Mouse (Mus musculus): ENCODE measurements around the gene Chrdl1. TPM values are rescaled to one million over a fixed set of nuclear protein-coding genes. Genes with fewer than 3 reads are reported as not detected.

Gene Chrdl1
- total RNA-seq (2021) = 10 to 100 TPM; 16.2 to 18.9 TPM

DNA sequence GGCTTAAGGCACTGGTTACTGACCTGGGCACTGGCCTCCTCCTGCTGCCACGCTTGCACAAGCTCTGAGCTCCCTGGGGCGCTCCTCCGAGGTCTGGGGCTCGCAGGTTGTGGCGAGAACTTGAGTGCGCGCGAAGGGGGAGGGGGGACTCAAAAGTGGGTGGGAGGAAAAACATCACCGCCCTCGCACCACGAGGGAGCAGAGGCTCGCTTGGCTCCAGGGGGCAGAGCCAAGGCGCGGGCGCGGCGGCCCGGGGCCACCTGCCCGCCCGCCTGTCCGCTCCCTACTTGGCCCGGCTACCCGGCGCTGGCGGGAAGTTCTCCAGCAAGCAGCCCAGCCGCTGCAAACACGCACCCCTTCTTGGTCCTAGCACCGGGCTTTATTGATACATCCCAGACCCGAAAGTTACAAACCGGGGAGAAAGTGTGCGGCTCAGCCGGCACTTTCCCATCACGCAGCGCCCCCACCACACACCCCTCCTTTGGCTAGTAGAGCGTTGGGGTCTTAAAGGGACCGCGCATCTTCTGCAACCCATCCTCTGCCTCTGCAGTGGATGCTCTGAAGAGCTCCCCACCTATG, at the start of gene Chrdl1:
Gene Chrdl1 (minus strand): TSS at position 472 of the 579 bp plus-strand sequence.
- DNase-seq (ENCODE audit: low spot score in 2 of 2) = no peak

DNA sequence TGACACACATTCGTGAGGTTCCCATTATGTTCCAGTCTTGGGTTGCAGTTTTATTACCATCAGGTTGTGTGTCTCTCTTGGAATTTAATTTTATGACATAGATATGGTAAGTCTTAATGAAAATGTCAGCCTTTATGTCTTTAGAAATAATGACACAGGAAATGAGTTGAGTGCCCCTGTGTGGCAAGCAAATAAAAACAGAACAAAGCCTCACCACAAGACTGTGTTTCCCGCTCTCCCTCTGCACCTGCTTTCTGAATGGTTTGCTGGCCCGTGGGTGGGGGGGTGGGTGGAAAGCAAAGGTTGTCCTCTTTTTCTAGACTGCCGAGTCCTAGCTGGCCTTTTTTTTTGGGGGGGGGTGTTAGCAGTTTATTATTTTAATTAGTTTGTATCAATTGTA, 48.6 kb upstream of the Chrdl1 start:
- intact Hi-C loops (cut with DNase I) = loop anchor here (10.0 kb wide), 1 partner anchor 168 kb away; no protein-coding TSS in a partner anchor
- DNase-seq (ENCODE audit: low spot score in 2 of 2) = no peak

More for the DNA sequence above, at the start of gene Chrdl1:
- intact Hi-C loops (cut with DNase I) = no loop called here

DNA sequence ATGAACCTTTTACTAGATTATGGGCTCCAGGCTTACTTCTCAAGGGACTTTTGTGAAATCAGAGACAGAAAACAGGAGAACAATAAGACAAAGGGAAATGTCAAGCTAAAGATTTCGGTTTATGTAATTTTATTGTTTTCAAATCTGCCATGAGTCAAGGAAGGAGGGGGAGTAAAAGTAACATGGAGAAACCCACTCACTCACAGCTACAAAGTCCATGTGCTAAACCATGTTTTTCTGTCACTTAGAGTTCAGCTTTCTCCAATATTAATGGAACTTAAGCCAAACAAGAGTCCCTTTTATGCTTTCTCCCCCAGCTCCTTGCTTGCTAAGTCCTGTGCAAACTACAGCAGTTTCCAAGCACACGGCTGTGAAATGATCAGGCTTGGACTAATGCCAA, 10.5 kb upstream of the Chrdl1 start:
- intact Hi-C loops (cut with DNase I) = no loop called here
- no peak for DNase-seq (ENCODE audit: low spot score in 2 of 2)

DNA sequence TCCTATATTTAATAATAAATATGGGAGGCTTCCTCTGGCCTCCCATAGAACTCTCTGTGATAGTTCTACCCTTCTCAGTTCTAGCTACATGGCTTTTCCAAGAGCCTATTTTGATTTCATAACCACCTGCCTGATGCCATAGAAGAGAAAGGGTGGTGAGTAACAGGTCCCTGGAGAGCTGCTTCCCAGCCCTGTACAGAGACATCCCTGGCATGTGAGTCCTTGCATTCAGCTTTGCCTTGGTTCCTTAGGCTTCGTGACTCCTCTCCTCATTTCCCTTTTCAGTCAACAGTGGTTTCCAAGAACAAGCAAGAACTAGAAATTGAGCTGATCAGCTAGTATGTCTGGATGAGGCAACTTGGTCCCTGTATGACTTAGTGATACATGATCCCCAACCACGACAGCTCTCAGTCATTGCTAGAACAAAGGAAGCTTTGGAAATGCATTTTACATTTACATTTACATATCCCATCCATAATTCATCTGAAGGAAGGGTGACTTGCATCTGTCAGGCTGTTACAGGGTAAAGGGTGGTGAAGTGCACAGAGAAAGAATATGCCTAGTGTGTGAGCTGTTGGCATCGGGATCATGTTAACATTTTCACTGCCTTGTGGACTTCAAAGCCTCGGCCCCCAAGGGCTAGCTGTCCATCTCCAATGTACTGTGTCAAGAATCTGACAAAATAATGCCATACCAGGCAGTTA, 27.7 kb downstream of the Chrdl1 start:
- DNase-seq (ENCODE audit: low spot score in 2 of 2) = no peak
- intact Hi-C loops (cut with DNase I) = no loop called here

DNA sequence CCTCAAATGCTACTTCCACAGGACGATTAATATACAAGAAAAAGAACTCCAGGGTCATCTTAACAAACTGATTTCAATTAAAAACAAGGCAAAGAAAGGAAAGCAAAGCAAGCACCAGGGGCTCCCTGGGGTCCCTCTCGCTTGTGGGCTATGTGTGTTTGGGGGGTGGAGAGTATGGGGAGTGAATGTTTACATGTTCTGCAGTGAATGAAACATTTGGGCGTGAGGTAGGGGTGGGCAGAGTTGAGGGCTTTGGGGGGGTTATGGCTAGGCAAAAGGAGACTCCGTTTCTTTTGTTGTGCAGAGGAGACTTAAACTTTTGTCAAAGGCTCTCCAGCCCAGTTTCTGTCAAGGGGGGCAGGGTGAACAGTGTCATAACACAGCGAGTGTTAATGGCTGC, 46.8 kb downstream of the Chrdl1 start:
- intact Hi-C loops (cut with DNase I) = no loop called here
- no peak for DNase-seq (ENCODE audit: low spot score in 2 of 2)

DNA sequence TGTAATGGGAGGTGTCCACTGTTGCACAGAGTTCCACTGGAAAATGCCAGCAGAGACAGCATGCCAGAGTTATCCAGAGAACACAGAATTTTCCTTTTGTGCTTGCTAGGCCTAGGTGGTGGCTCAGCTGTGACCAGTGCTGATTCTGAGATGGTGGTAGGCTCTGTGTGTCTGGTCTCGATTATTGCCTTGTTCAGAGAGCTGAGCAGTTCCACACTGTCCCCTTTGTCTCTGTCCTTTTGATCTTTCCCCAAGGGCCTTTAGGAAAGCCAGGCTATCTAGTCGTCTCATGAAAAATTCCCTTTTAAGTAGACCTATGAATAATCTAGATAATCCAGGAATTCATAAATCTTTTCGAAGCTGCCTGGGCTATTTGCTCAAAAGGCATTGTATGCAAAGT, 47.3 kb downstream of the Chrdl1 start:
- no peak for DNase-seq (ENCODE audit: low spot score in 2 of 2)
- intact Hi-C loops (cut with DNase I) = no loop called here

DNA sequence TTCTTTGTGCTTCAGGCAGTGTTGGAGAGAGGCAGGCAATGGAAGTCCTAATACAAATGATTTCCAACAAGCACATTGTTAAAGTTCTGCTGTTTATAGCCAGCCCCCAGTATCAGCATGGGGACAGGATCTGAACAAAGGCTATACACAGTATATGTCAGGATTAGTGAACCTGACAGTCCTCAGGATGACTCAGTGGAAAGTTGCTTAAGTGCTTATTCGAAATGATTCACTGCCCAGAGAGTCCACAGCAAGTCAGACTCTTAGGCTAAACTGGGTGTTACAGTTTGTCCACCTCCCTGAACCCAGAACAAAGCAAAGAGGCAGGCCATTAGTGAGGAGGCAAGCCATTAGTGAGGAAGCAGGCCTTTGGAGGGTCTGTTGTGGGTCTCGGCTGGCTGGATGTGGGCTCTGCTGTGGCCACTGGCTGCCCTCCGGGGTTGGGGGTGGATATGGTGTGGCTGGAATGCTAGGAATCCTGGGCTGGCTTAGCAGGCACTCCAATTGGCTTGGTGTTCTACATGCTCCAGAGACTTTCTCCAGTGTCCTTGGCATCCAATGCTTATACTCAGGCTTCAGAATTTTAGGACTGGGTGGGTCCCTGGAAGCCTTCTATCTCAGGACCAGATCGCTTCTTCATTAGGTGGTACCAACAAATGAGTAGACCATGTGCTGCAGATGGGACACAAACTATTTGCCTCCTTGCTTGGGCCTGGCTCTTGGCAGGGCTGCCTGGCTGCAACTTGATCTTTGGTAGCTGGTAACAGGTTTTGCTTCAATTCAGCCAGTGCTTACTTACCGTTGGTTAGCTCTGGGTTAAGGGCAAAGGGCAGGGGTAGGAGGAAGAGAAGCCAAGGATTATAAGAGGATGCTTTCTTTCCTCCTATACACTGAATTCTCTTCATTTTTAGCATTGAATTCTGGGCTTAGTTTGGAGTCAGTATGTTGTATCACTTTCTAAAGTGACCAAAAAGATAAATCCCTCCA, 49.3 kb downstream of the Chrdl1 start:
- intact Hi-C loops (cut with DNase I) = no loop called here
- no peak for DNase-seq (ENCODE audit: low spot score in 2 of 2)

DNA sequence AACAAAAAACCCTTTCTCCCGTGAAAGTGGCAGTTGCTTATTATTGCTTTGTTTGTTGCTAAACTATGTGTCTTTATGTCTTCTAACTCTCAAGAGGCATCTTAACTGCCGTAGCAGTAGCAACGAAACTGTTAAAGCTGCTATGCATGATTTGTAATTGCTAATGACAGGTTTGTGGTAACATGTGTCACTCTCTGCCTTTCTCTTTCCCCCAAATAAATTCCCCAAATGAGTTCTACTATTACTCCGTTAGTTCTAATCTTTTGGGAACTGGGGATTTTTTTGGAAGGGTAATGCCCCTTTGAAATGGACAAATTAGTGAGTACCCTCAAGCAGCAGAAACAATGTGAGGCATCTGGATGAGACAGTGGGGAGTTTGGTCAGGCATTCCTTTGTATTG, 55.9 kb downstream of the Chrdl1 start:
- no peak for DNase-seq (ENCODE audit: low spot score in 2 of 2)
- intact Hi-C loops (cut with DNase I) = no loop called here

DNA sequence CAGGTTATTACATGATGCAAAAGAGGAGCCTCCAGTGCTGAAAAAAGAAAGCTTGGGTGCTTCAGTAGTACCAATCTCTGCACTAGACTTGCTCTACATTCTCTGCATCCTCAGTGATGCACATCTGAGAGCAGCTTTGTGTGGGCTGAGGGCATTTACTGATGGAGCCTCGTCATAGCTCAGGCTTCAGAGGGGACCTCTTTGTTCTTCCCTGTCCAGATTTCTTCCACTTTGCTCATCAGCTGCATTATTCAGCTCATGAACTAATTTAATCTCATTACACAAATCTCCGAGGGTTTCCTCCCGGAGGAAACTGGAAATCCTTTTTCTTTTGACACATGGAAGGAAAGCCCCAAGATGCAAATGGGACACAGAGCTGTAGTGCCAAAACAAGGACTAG, 56.5 kb downstream of the Chrdl1 start:
- intact Hi-C loops (cut with DNase I) = no loop called here
- DNase-seq (ENCODE audit: low spot score in 2 of 2) = no peak

DNA sequence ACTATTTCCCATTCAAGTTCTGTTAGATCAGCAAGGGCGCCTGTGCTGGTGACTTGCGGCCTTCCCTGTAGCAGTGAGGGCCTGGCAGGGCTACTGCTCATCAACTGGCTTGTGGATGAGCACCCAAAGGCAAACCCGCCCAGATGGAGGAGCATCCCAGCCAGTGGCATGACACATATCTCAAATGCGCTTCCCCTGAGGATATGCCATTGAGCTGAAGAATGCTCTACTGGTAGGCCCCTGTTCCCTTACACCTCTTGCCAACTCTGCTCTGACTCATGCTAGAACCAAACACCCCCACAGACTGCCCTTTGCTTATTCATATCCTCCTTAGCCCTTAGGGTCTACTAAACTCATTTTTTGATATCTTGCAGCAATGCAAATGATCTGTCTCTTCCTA, 57.4 kb downstream of the Chrdl1 start:
- intact Hi-C loops (cut with DNase I) = no loop called here
- no peak for DNase-seq (ENCODE audit: low spot score in 2 of 2)

DNA sequence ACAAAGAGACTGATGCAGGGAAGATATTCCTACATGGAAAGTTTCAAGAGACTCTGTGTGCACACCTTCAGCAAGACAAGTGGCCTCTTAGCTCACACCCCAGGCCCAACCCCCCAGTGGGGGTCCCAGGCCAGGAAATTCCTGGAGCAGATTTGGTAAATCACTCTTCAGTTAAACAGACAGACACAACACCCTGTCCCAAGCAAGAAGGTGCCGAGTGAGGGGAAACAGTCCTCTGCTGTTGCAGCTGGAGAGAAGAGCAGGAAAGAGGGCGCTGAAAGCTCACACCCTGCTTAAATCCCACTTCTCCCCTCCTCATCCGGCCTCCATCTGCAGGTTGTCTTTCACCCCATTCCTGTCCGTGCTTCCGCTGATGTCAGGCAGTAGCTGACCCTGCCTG, 58.2 kb downstream of the Chrdl1 start:
- intact Hi-C loops (cut with DNase I) = no loop called here
- DNase-seq (ENCODE audit: low spot score in 2 of 2) = no peak

DNA sequence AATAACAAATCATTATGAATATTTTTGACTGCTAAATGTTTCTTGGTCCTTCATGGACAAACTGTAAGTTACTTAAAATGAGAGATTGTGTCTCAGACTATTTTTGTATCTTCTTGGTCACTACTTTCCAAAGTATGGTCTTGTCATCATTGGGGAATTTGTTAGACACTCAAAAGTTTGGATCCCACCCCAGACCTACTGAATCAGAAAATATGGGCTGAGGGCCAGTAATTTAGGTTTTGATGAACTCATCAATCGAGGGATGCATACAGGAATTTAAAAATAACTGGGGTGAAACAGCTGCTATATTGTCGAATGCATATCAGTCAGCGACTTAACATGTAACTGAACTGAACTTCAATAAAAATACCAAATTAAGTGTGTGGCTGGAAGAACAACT, 80.9 kb downstream of the Chrdl1 start:
- intact Hi-C loops (cut with DNase I) = no loop called here
- DNase-seq (ENCODE audit: low spot score in 2 of 2) = no peak

DNA sequence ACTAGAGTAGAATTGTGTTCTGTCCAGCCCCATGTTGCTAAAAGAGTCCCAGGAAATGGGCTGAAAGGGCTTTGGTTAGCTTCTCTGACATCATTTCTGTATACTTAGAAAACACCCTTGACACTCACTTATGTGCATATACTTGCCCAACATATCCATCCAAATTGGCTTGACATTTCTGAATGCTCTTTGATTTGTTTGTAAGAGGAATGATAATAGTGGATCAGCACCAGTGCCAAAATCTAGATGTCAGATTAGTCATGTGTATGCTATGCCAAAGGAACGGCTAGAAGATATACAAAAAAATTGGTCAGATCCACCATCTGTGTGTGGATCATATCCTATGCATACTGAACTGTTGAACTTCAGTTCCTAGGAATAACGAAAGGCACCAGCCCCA, 99.3 kb downstream of the Chrdl1 start:
- DNase-seq (ENCODE audit: low spot score in 2 of 2) = no peak
- intact Hi-C loops (cut with DNase I) = no loop called here

DNA sequence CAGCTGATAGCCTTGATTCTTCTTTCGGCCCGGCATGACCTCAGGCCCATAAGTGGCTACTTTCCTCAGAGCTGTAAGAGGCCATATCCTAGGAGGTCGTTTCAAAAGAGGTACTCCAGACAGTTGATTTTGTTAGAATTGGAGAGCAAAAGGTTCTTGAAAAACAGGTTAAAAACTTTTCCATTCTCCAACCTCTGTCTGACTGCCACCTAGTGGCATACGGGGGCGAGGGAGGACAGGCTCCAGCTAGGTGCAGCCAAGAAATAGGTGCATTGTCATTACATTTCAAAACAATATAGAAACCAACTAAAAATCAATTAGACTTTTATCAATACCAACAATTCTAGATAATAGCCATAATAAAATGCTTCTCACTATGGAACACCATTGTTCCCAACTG, 118.9 kb downstream of the Chrdl1 start:
- intact Hi-C loops (cut with DNase I) = loop anchor here (10.0 kb wide), 1 partner anchor 170 kb away; no protein-coding TSS in a partner anchor
- no peak for DNase-seq (ENCODE audit: low spot score in 2 of 2)

DNA sequence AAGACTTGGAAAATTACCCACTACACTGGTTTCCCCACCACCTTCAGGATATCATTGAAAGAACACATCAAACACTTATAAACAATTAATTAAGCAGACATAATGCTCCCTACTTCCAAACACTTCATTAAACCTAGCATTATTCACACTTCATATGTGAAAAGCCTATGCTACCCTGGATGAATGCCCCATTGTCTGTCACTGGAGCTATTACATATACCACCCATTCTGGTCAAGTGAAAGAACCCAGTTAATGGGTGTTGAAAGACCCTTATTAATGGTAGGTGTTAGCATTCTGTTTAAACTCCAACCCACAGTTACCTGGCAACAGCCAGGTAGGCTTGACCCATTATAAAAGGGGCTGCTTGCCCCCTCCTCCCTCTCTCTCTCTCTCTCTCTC, 143.4 kb downstream of the Chrdl1 start:
- intact Hi-C loops (cut with DNase I) = no loop called here
- no peak for DNase-seq (ENCODE audit: low spot score in 2 of 2)

Other genes with a start within 250 kb of the Chrdl1 start
- gene Pak3, start 124.3 kb upstream of the Chrdl1 start, total RNA-seq (2021) = 100 to 1,000 TPM; 120 to 131 TPM